Mouse (Mus musculus) ES-E14 (cell line): ENCODE measurements around the gene Ppp1r36.

Experiments used
- CHD2 ChIP-seq: IDR thresholded peaks from 2 replicates; pipeline ENCODE4 v1.6.1; 2014; ENCODE audit warnings: mild to moderate bottlenecking, low read depth, low read length, inconsistent platforms
- HCFC1 ChIP-seq: IDR thresholded peaks from 2 replicates; pipeline ENCODE4 v1.6.1; 2012; ENCODE audit warnings: low read length, inconsistent platforms, borderline replicate concordance; ENCODE audit not compliant: insufficient read depth
- MAFK ChIP-seq: IDR thresholded peaks from 2 replicates; pipeline ENCODE4 v1.6.1; 2014; ENCODE audit warnings: mild to moderate bottlenecking, low read depth, low read length, inconsistent platforms; ENCODE audit not compliant: insufficient read depth

GRCm38 (mm10) chr12:76377726-76378125, 39.6 kb upstream of the Ppp1r36 start:
- TF ChIP-seq HCFC1 (no peak), CHD2 (no peak), MAFK (peak; percentile 67)
